Mouse (Mus musculus) limb, embryonic 10.5 days (tissue): ENCODE results near the gene Fhit. TPM values are rescaled to one million over a fixed set of nuclear protein-coding genes. Genes with fewer than 3 reads are reported as not detected.

ENCODE experiments used
- DNase-seq: peaks from one replicate; pipeline ENCODE4 v3.0.0-alpha.2; 2017; ENCODE audit warnings: low spot score
- H3K27ac ChIP-seq: fragments of 300-500 bp; sonication (generic); 2 replicates; pipeline ENCODE4 v1.5.1; 2016; ENCODE audit warnings: mild to moderate bottlenecking
- H3K27me3 ChIP-seq: fragments of 300-500 bp; sonication (generic); 2 replicates; pipeline ENCODE4 v1.6.1; 2016; ENCODE audit warnings: low read depth, mild to moderate bottlenecking; ENCODE audit not compliant: poor library complexity, severe bottlenecking
- H3K36me3 ChIP-seq: fragments of 300-500 bp; sonication (generic); 2 replicates; pipeline ENCODE4 v1.6.1; 2016; ENCODE audit warnings: mild to moderate bottlenecking, moderate library complexity
- H3K4me1 ChIP-seq: fragments of 300-500 bp; sonication (generic); 2 replicates; pipeline ENCODE4 v1.6.1; 2016
- H3K4me3 ChIP-seq: fragments of 300-500 bp; sonication (generic); 2 replicates; pipeline ENCODE4 v1.5.1; 2016; ENCODE audit warnings: mild to moderate bottlenecking, moderate library complexity
- H3K9me3 ChIP-seq: fragments of 300-500 bp; sonication (generic); replicated peaks from 2 replicates; pipeline ENCODE4 v1.6.1; 2016; ENCODE audit warnings: mild to moderate bottlenecking
- WGBS: fragments of 180-500 bp; shearing (Covaris S2); methylation state at CpG from one replicate; pipeline ENCODE4 v1.1.7; 2016; 5-methylcytosine and 5-hydroxymethylcytosine counted together
- polyA plus RNA-seq: library from polyadenylated mRNA; unstranded; fragments of >200 nt; fragmentation: Nextera tagmentation; extraction: Ambion mirVana; gene quantifications from 2 replicates; pipeline ENCODE4 v1.2.1, GENCODE M21; 2016

Fhit gene
- 2.0 and 2.4 TPM in 2 replicates for polyA plus RNA-seq

- peak within 1 kb of the TSS; percentile 59 for H3K4me3 ChIP-seq
- no peaks in the 10 kb centered on the region for H3K4me1 ChIP-seq
- no peaks in the 10 kb centered on the region for H3K27me3 ChIP-seq
- H3K36me3 ChIP-seq, result no peaks in the 10 kb centered on the region
- no peaks in the 10 kb centered on the region for H3K9me3 ChIP-seq
- H3K27ac ChIP-seq, result peak within 1 kb of the TSS; percentile 79
- under 1% methylated on average over 28 of the region's 28 CpGs for WGBS
- peak; percentile 78 for DNase-seq
Observed at GRCm38 (mm10) chr14:11161751-11162231, at the start of gene Fhit. Gene Fhit, minus strand, starts transcription at chr14:11162035.

GRCm38 (mm10) chr14:11206786-11207185 lies 45.0 kb upstream of the Fhit start:
- Histone ChIP-seq H3K4me1 (no peaks in the 10 kb centered on the region), H3K36me3 (no peaks in the 10 kb centered on the region), H3K4me3 (no peak overlapping the region), H3K9me3 (no peaks in the 10 kb centered on the region), H3K27ac (no peak overlapping the region), H3K27me3 (no peaks in the 10 kb centered on the region)
- DNase-seq, result no peak
- 74% methylated on average over 2 of the region's 2 CpGs for WGBS

GRCm38 (mm10) chr14:11160806-11161450 lies 907 bp downstream of the Fhit start:
- H3K36me3 ChIP-seq, result no peaks in the 10 kb centered on the region
- H3K27ac ChIP-seq, result peak overlapping the region; percentile 79

GRCm38 (mm10) chr14:11159641-11160040 lies 2.2 kb downstream of the Fhit start:
- 95% methylated on average over 11 of the region's 11 CpGs for WGBS

More at GRCm38 (mm10) chr14:11160806-11161450, 907 bp downstream of the Fhit start:
- Histone ChIP-seq H3K9me3 (no peaks in the 10 kb centered on the region), H3K4me3 (peak overlapping the region; percentile 59), H3K27me3 (no peaks in the 10 kb centered on the region), H3K4me1 (no peaks in the 10 kb centered on the region)
- DNase-seq, result peak; percentile 63
- 8% methylated on average over 17 of the region's 17 CpGs for WGBS

GRCm38 (mm10) chr14:11159021-11159420 lies 2.8 kb downstream of the Fhit start:
- Histone ChIP-seq H3K4me1 (0 out of 2 replicates have a peak, but pooled peaks cover 4% of the 10 kb centered on the region), H3K36me3 (no peaks in the 10 kb centered on the region), H3K4me3 (no peak overlapping the region), H3K27me3 (no peaks in the 10 kb centered on the region), H3K9me3 (no peaks in the 10 kb centered on the region), H3K27ac (no peak overlapping the region)
- WGBS, result 83% methylated on average over 7 of the region's 7 CpGs
- DNase-seq, result no peak

More at GRCm38 (mm10) chr14:11159641-11160040, 2.2 kb downstream of the Fhit start:
- Histone ChIP-seq H3K4me3 (no peak overlapping the region), H3K9me3 (no peaks in the 10 kb centered on the region), H3K4me1 (0 out of 2 replicates have a peak, but pooled peaks cover under 1% of the 10 kb centered on the region), H3K36me3 (no peaks in the 10 kb centered on the region), H3K27ac (no peak overlapping the region), H3K27me3 (no peaks in the 10 kb centered on the region)
- DNase-seq, result no peak

- H3K4me1 ChIP-seq, result 0 out of 2 replicates have a peak, but pooled peaks cover 4% of the 10 kb centered on the region
- H3K4me3 ChIP-seq, result no peak overlapping the region
- no peaks in the 10 kb centered on the region for H3K36me3 ChIP-seq
- no peaks in the 10 kb centered on the region for H3K9me3 ChIP-seq
- H3K27ac ChIP-seq, result no peak overlapping the region
- no peaks in the 10 kb centered on the region for H3K27me3 ChIP-seq
- DNase-seq, result no peak
- WGBS, result 90% methylated on average over 3 of the region's 3 CpGs
Observed at GRCm38 (mm10) chr14:11157741-11158140, 4.1 kb downstream of the Fhit start.

- Histone ChIP-seq H3K4me3 (no peak overlapping the region), H3K9me3 (no peaks in the 10 kb centered on the region), H3K27ac (no peak overlapping the region), H3K27me3 (no peaks in the 10 kb centered on the region), H3K4me1 (0 out of 2 replicates have a peak, but pooled peaks cover 4% of the 10 kb centered on the region), H3K36me3 (no peaks in the 10 kb centered on the region)
- DNase-seq, result no peak
- WGBS, result 86% methylated on average over 9 of the region's 9 CpGs
Observed at GRCm38 (mm10) chr14:11151634-11152321, 10.1 kb downstream of the Fhit start.

GRCm38 (mm10) chr14:11133787-11134735 lies 27.8 kb downstream of the Fhit start:
- 89% methylated on average over 12 of the region's 12 CpGs for WGBS
- no peaks in the 10 kb centered on the region for H3K36me3 ChIP-seq
- no peak for DNase-seq
- H3K4me3 ChIP-seq, result no peak overlapping the region
- H3K27me3 ChIP-seq, result no peaks in the 10 kb centered on the region
- H3K27ac ChIP-seq, result no peak overlapping the region
- no peaks in the 10 kb centered on the region for H3K4me1 ChIP-seq
- no peaks in the 10 kb centered on the region for H3K9me3 ChIP-seq

- no peak overlapping the region for H3K4me3 ChIP-seq
- no peak for DNase-seq
- H3K27me3 ChIP-seq, result no peaks in the 10 kb centered on the region
- no peaks in the 10 kb centered on the region for H3K9me3 ChIP-seq
- H3K4me1 ChIP-seq, result no peaks in the 10 kb centered on the region
- H3K27ac ChIP-seq, result no peak overlapping the region
- no peaks in the 10 kb centered on the region for H3K36me3 ChIP-seq
- WGBS, result 94% methylated on average over 6 of the region's 6 CpGs
Observed at GRCm38 (mm10) chr14:11132637-11133474, 29.0 kb downstream of the Fhit start.

GRCm38 (mm10) chr14:11125096-11125495 lies 36.7 kb downstream of the Fhit start:
- no peaks in the 10 kb centered on the region for H3K36me3 ChIP-seq
- H3K9me3 ChIP-seq, result no peaks in the 10 kb centered on the region
- H3K4me3 ChIP-seq, result no peak overlapping the region
- no peaks in the 10 kb centered on the region for H3K4me1 ChIP-seq
- DNase-seq, result no peak
- H3K27ac ChIP-seq, result no peak overlapping the region
- WGBS, result 87% methylated on average over 11 of the region's 11 CpGs
- no peaks in the 10 kb centered on the region for H3K27me3 ChIP-seq

- H3K4me3 ChIP-seq, result no peak overlapping the region
- no peak for DNase-seq
- no peaks in the 10 kb centered on the region for H3K36me3 ChIP-seq
- H3K27ac ChIP-seq, result no peak overlapping the region
- H3K9me3 ChIP-seq, result no peaks in the 10 kb centered on the region
- no peaks in the 10 kb centered on the region for H3K4me1 ChIP-seq
- H3K27me3 ChIP-seq, result no peaks in the 10 kb centered on the region
- WGBS, result 92% methylated on average over 6 of the region's 6 CpGs
Observed at GRCm38 (mm10) chr14:11119076-11119475, 42.8 kb downstream of the Fhit start.

- no peaks in the 10 kb centered on the region for H3K27me3 ChIP-seq
- no peak overlapping the region for H3K27ac ChIP-seq
- DNase-seq, result no peak
- no peaks in the 10 kb centered on the region for H3K36me3 ChIP-seq
- no peaks in the 10 kb centered on the region for H3K4me1 ChIP-seq
- H3K9me3 ChIP-seq, result no peaks in the 10 kb centered on the region
- 93% methylated on average over 3 of the region's 3 CpGs for WGBS
- no peak overlapping the region for H3K4me3 ChIP-seq
Observed at GRCm38 (mm10) chr14:11085596-11085995, 76.2 kb downstream of the Fhit start.
